ENCODE assay signal across 28 mouse cellular contexts in the genomic region with DNA sequence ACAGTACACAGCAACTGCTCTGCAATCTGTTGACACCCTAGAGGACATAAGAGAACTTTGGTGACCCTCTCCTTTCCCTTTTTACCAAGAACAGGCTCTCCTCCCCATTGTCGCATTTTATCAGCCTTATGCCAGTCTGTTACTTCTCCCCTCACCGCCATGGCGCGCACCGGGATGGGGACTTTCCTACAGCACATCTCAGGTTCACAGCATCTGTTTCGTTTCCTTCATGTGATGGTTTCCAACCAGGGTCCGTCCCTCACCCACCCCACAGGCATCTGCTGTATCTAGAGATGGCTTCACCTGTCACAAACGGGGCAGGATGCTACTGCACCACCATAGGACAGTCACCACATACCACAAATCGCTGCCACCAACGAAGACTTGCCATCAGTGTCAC. TPM values are rescaled to one million over a fixed set of nuclear protein-coding genes. Genes with fewer than 3 reads are reported as not detected.
DNase-seq lines count a peak whose midpoint lies in the region; ATAC-seq and TF ChIP-seq lines count a peak whose summit lies in the region.
"Had no signal": no experiment of that assay in that cellular context is flagged by ENCODE, and none has a peak within 500 bp of the region (broad histone marks: within the 10 kb centered on the region; RNA-seq: fewer than 3 reads in every experiment).

No protein-coding gene starts in this region.

- no peak overlapping the region for H3K9ac ChIP-seq in heart, postnatal 0 days (replicated peaks; ENCODE audit: low read depth, low read length)
- no peak overlapping the region for H3K9ac ChIP-seq in heart, embryonic 11.5 days (ENCODE audit: low read depth, low read length)
- H3K9ac ChIP-seq in CH12.LX (ENCODE audit: insufficient read depth, low read depth): no peak overlapping the region

- in situ Hi-C loops in CH12.LX (cut with MboI; ENCODE audit: low pct_ligation_motif_present, low pct_unique_long_range_greater_than_20kb, low sequenced_read_pairs): no loop called here

- peak; percentile 25; the same call in 1 of the 2 replicates for TF ChIP-seq POLR2A in CH12.LX (IDR thresholded peaks at IDR 0.05; ENCODE audit: low read depth, low read length)

- 0 out of 2 replicates have a peak overlapping the region, but pooled peaks have one; percentile 32 for H3K27ac ChIP-seq in heart, postnatal 0 days (ENCODE audit: low read depth)
- no peak overlapping the region for H3K27ac ChIP-seq in heart, embryonic 11.5 days (ENCODE audit: low read depth, low read length)
- peak overlapping the region; percentile 1; the same call in 1 of the 2 replicates for H3K27ac ChIP-seq in CH12.LX (ENCODE audit: insufficient read depth, low read depth)

- dilution Hi-C loops in CH12.LX (cut with MboI; ENCODE audit: extremely low pct_ligation_motif_present, extremely low pct_unique_long_range_greater_than_20kb, low sequenced_read_pairs): no loop called here

- no peaks in the 10 kb centered on the region; the same call in 1 of the 2 replicates for H3K79me2 ChIP-seq in CH12.LX (replicated peaks; ENCODE audit: control insufficient read depth, extremely low read depth, insufficient read depth, poor library complexity, severe bottlenecking)

- H3K27me3 ChIP-seq in heart, postnatal 0 days (ENCODE audit: control insufficient read depth, insufficient read depth, low read length): no peaks in the 10 kb centered on the region
- no peaks in the 10 kb centered on the region for H3K27me3 ChIP-seq in heart, embryonic 11.5 days (ENCODE audit: control insufficient read depth, insufficient read depth, low read length)
- no peaks in the 10 kb centered on the region for H3K27me3 ChIP-seq in CH12.LX (replicated peaks)
- H3K27me3 ChIP-seq: Patski had no signal

- H3K4me2 ChIP-seq in heart, postnatal 0 days (ENCODE audit: low read depth, low read length): no peak overlapping the region
- H3K4me2 ChIP-seq in heart, embryonic 11.5 days: no peak overlapping the region
- H3K4me2 ChIP-seq in CH12.LX (ENCODE audit: insufficient read depth, low read depth, poor library complexity, severe bottlenecking): peak overlapping the region; percentile 39

- TF ChIP-seq CTCF in heart, postnatal 0 days (IDR thresholded peaks at IDR 0.05; ENCODE audit: low read depth): no peak
- no peak for TF ChIP-seq CTCF in CH12.LX (conservative IDR thresholded peaks at IDR 0.05 in 1 of 2, IDR thresholded peaks at IDR 0.05 in 1 of 2; ENCODE audit: low read depth in 2 of 2, low read length in 2 of 2)

- peaks cover 31% of the 10 kb centered on the region for H3K36me3 ChIP-seq in heart, postnatal 0 days (replicated peaks; ENCODE audit: control insufficient read depth, insufficient read depth, low read length)
- H3K36me3 ChIP-seq in heart, embryonic 11.5 days (ENCODE audit: control insufficient read depth, insufficient read depth, low read length): peaks cover 6% of the 10 kb centered on the region
- H3K36me3 ChIP-seq in CH12.LX (replicated peaks in 1 of 2; ENCODE audit: control insufficient read depth in 1 of 2, insufficient read depth in 1 of 2, low read length in 1 of 2): peaks cover 8 to 50% of the 10 kb centered on the region in 2 experiments

- DNase-seq in heart, adult 11 months: peak; percentile 80
- no peak for DNase-seq in heart, postnatal 4 days
- DNase-seq in heart, postnatal 0 days (ENCODE audit: low spot score): no peak
- DNase-seq in CH12.LX (ENCODE audit: extremely low read depth): peak; percentile 65
- peak; percentile 30 for DNase-seq in induced T-regulatory cell, adult 2 months (ENCODE audit: low read depth)
- no peak for DNase-seq in urinary bladder, postnatal 10 days (ENCODE audit: low spot score)
- DNase-seq in cerebellum, postnatal 14 days: no peak
- DNase-seq: adrenal gland, adult 2 months; adrenal gland, adult 8-10 months; adrenal gland, postnatal 10 days; adrenal gland, postnatal 14 days; adrenal gland, postnatal 25 days; adrenal gland, postnatal 36 days; B cell, adult 2 months; cerebellum, adult 11 months; cerebellum, adult 11-12 months; cerebellum, adult 18-20 months had no signal

- no peak for ATAC-seq in heart, postnatal 0 days (ENCODE audit: insufficient read depth, low read depth)
- no peak for ATAC-seq in heart, embryonic 11.5 days (replicated peaks; ENCODE audit: insufficient number of reproducible peaks, low FRiP score, low TSS enrichment)
- ATAC-seq: activated CD4-positive, CD25-positive, alpha-beta regulatory T cell, adult 4 months; CD4-positive, CD25-positive, alpha-beta regulatory T cell, adult 4 months; Patski had no signal

- no peak for TF ChIP-seq EP300 in heart, postnatal 0 days (IDR thresholded peaks at IDR 0.05; ENCODE audit: low read depth)
- peak; percentile 63 for TF ChIP-seq EP300 in CH12.LX (IDR thresholded peaks at IDR 0.05; ENCODE audit: low read length)

- TF ChIP-seq RAD21 in CH12.LX (IDR thresholded peaks at IDR 0.05; ENCODE audit: low read depth, low read length): no peak

- no peaks in the 10 kb centered on the region for H3K9me3 ChIP-seq in heart, postnatal 0 days (replicated peaks; ENCODE audit: control insufficient read depth, low read length)
- H3K9me3 ChIP-seq in heart, embryonic 11.5 days (replicated peaks; ENCODE audit: control insufficient read depth, low read length): no peaks in the 10 kb centered on the region
- H3K9me3 ChIP-seq in CH12.LX (replicated peaks; ENCODE audit: low read length): no peaks in the 10 kb centered on the region
- H3K9me3 ChIP-seq: G1E had no signal

- H3K4me1 ChIP-seq in heart, postnatal 0 days (ENCODE audit: control insufficient read depth, insufficient read depth): peaks cover 11% of the 10 kb centered on the region; the same call in 1 of the 2 replicates
- peaks cover 8% of the 10 kb centered on the region; the same call in 1 of the 2 replicates for H3K4me1 ChIP-seq in heart, embryonic 11.5 days (ENCODE audit: control insufficient read depth, insufficient read depth, low read length)
- H3K4me1 ChIP-seq in CH12.LX (ENCODE audit: control insufficient read depth in 1 of 2, insufficient read depth in 2 of 2): peaks cover 28 to 44% of the 10 kb centered on the region in 2 experiments

- WGBS in heart, postnatal 0 days: 92% methylated on average over 10 of the region's 10 CpGs
- 91% methylated on average over 10 of the region's 10 CpGs for WGBS in heart, embryonic 11.5 days (ENCODE audit: insufficient replicate concordance)

- H3K4me3 ChIP-seq in heart, postnatal 0 days (ENCODE audit: low read depth, low read length): no peak overlapping the region
- H3K4me3 ChIP-seq in heart, embryonic 11.5 days (ENCODE audit: low read depth, low read length): no peak overlapping the region
- no peak overlapping the region for H3K4me3 ChIP-seq in CH12.LX (replicated peaks in 1 of 3; ENCODE audit: low read depth in 2 of 3, low read length in 2 of 3, poor library complexity in 1 of 3)

TF ChIP-seq in CH12.LX, 34 proteins besides CTCF, POLR2A, EP300 and RAD21:
- TF ChIP-seq ELF1 (IDR thresholded peaks at IDR 0.05; ENCODE audit: low read depth, low read length) (no peak), HCFC1 (IDR thresholded peaks at IDR 0.05; ENCODE audit: low read depth, low read length) (0 out of 2 replicates have a peak, but pooled peaks have one; percentile 11), CHD2 (IDR thresholded peaks at IDR 0.05; ENCODE audit: low read length) (0 out of 2 replicates have a peak, but pooled peaks have one; percentile 37), MYC (IDR thresholded peaks at IDR 0.05; ENCODE audit: low read depth, low read length) (no peak; the same call in 1 of the 2 replicates), IRF4 (IDR thresholded peaks at IDR 0.05; ENCODE audit: low read depth, low read length) (peak; percentile 77), ZC3H11A (IDR thresholded peaks at IDR 0.05; ENCODE audit: low read depth, low read length) (no peak), TBP (conservative IDR thresholded peaks at IDR 0.05; ENCODE audit: low read depth, low read length) (0 out of 2 replicates have a peak, but pooled peaks have one; percentile 27), JUN (IDR thresholded peaks at IDR 0.05; ENCODE audit: insufficient read depth, low read depth, low read length) (no peak), MEF2A (IDR thresholded peaks at IDR 0.05; ENCODE audit: borderline replicate concordance, low read depth, low read length) (peak; percentile 70; the same call in 1 of the 2 replicates), USF2 (conservative IDR thresholded peaks at IDR 0.05; ENCODE audit: low read depth, low read length) (no peak), USF1 (IDR thresholded peaks at IDR 0.05; ENCODE audit: low read depth, low read length) (no peak; the same call in 1 of the 2 replicates), ZMIZ1 (IDR thresholded peaks at IDR 0.05; ENCODE audit: low read depth, low read length) (no peak), NRF1 (IDR thresholded peaks at IDR 0.05; ENCODE audit: low read depth, low read length) (0 out of 2 replicates have a peak, but pooled peaks have one; percentile 30), TCF12 (IDR thresholded peaks at IDR 0.05; ENCODE audit: low read depth, low read length) (peak; percentile 68; the same call in 1 of the 2 replicates), BHLHE40 (IDR thresholded peaks at IDR 0.05; ENCODE audit: low read depth, low read length) (peak; percentile 58; the same call in 1 of the 2 replicates), E2F4 (IDR thresholded peaks at IDR 0.05; ENCODE audit: insufficient replicate concordance, low read depth, low read length) (0 out of 2 replicates have a peak, but pooled peaks have one; percentile 60), KAT2A (IDR thresholded peaks at IDR 0.05; ENCODE audit: insufficient replicate concordance, low read length) (no peak), ETS1 (conservative IDR thresholded peaks at IDR 0.05; ENCODE audit: low read depth, low read length) (peak; percentile 50)

RNA-seq across cellular contexts. Expression of gene Mmaa, which starts 19.8 kb away (rescaled TPM):
- total RNA-seq in heart, postnatal 4 days (2021): 10 to 100 TPM; 19.0 to 20.1 TPM
- 9.6 and 11.3 TPM in 2 replicates for total RNA-seq in heart, postnatal 0 days (2014; rRNA removed; ENCODE audit: low replicate concordance)
- polyA plus RNA-seq in heart, postnatal 0 days (2015; fragmentation: Nextera tagmentation; extraction: Ambion mirVana): 14.0 and 18.3 TPM in 2 replicates
- polyA plus RNA-seq in heart, embryonic 11.5 days (2014; fragmentation: Nextera tagmentation; extraction: Ambion mirVana): 9.4 and 9.6 TPM in 2 replicates
- total RNA-seq in CH12.LX (2012; rRNA removed) (3.5 and 4.7 TPM in 2 replicates), CH12.LX (2014; rRNA removed) (3.0 and 3.3 TPM in 2 replicates)
- polyA plus RNA-seq in CH12.LX (2012; ENCODE audit: insufficient read length, low read depth): 4.1 and 4.9 TPM in 2 replicates

RNA-seq across cellular contexts. Expression of gene 1700011L22Rik, which starts 26.6 kb away (rescaled TPM):
- total RNA-seq in heart, postnatal 4 days (2021): not detected
- not detected in 2 replicates for total RNA-seq in heart, postnatal 0 days (2014; rRNA removed; ENCODE audit: low replicate concordance)
- 0.12 TPM in 1 of 2 replicates, not detected in the other for polyA plus RNA-seq in heart, postnatal 0 days (2015; fragmentation: Nextera tagmentation; extraction: Ambion mirVana)
- not detected in 2 replicates for polyA plus RNA-seq in heart, embryonic 11.5 days (2014; fragmentation: Nextera tagmentation; extraction: Ambion mirVana)
- total RNA-seq in CH12.LX (2012; rRNA removed): not detected in 2 replicates
- not detected in 2 replicates for total RNA-seq in CH12.LX (2014; rRNA removed)
- polyA plus RNA-seq in CH12.LX (2012; ENCODE audit: insufficient read length, low read depth): not detected in 2 replicates
- total RNA-seq: adrenal gland, adult 18-20 months; adrenal gland, adult 2 months; adrenal gland, postnatal 10 days; adrenal gland, postnatal 14 days; adrenal gland, postnatal 25 days; adrenal gland, postnatal 36 days; adrenal gland, postnatal 4 days; ES-E14; G1E; MEL had no signal
- polyA plus RNA-seq: activated CD4-positive, CD25-positive, alpha-beta regulatory T cell, adult 4 months; adrenal gland, adult 2 months; brain, embryonic 14.5 days; C2C12; CD4-positive, CD25-positive, alpha-beta regulatory T cell, adult 4 months; G1E had no signal

Comparison
In these comparisons a context has a peak if more than half of its experiments do, and no peak if none do; other contexts are left out.
1. DNase-seq: peak in heart, adult 11 months (single experiment), CH12.LX (single experiment) and induced T-regulatory cell, adult 2 months (single experiment); none in heart, postnatal 4 days (single experiment), heart, postnatal 0 days (single experiment), urinary bladder, postnatal 10 days (single experiment) and cerebellum, postnatal 14 days (0 of 2).